Mouse (Mus musculus) c-Kit-negative CD71-positive TER-119-positive erythroid progenitor cells, embryonic 14.5 days (primary cell): Measurements from ENCODE around the gene Lalba.
"Not testable (repeated sequence)": the region's sequence is repeated elsewhere in the genome, so short reads cannot be mapped to it uniquely, and the experiment has no call there.

ENCODE experiments used
- DNase-seq: peaks from one replicate; pipeline ENCODE4 v3.0.0-alpha.2; 2013; ENCODE audit warnings: low read depth, low spot score

Gene Lalba

DNA sequence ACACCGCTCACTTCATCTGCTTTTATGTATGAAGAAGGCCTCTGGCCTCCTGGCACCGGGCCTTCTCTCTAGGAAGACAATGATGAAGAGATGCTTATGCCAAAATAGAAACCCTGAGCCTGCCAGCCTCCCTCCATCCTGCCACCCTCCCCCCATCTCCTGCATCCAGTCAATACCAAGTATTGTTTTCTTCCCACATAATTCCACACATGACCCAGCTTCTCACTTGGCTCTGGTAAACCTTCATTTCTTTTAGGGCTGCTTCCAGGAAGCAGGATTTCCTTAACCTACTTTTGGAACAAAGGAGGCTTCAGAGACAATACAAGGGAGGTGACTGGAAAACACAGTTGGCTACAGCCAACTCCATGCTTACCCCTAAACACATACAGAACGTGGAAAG, at the start of gene Lalba:
Gene Lalba, minus strand, starts transcription at position 21 of the 400 bp plus-strand sequence.
- DNase-seq: no peak

DNA sequence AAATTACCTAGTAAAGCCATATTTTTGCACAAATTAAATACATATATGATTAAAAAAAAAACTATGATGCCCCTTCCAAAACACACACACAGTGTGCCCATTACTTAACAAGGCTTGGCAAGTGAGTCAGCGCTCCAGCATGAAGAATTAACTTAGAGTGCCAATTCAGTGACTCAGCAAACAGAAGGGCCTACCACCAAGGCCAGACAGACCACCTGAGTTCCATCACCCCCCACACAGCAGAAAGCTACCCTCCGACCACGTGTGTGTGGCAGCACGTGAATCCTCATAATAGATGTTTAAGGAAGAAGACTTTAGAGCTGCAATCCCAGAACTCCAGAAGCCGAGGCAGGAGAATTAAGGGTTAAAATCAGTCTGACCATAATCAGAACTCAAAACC, 49.8 kb upstream of the Lalba start:
- DNase-seq: no peak

DNA sequence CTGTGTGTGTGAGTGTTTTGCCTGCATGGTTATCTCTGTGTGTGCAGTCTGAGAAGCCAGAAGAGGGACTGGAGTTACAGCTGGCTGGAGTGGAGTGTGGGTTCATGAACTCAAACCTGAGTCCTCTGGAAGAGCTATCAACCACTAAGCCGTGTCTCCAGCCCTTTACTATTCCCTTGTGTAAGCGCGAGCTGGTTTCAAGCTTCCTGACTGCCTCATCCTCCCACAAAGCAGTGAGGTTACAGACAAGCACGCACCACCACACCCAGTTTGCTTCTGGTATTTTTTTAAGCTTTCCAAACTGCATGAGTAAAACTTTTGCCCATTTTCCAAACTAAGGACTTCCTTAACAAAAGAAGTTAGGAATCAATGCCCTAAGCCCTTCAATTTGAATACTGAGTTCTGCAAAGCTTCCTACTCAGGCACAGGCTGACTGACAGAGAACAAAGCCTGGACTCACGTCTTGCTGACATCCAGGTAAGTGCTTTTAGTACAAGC, 45.6 kb upstream of the Lalba start:
- DNase-seq: no peak

DNA sequence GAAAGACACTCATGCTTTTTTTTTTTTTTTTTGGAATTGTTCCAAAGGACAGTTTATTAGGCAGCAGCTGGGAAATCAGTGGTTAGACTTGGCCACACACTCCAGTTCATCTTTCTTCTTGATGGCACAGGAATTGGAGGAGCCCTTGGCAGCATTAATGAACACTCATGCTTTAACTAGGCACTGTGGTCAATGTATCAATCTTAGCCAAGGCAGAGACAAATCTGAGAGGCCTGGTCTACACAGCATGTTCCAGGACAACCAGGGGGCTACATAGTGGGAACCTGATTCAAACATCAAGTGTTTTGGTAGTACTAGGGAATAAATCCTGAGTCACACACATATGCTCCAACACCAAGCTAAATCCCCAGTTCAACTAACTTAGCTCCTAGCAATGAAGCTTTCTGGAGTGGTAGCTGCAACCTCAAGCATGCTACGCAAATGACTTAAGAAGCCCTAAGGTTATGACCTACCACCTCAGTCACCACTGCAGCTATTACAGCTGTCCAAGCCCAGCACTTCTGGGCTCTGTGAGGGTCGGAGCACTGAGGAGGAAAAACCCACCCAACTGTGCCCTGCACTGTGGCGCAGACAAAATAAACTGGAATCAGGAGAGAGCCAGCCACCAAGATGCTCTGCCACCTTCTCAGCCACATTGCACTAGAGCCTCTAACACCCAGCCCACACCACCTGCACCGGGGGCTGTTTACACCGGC, 44.7 kb upstream of the Lalba start:
- no peak for DNase-seq

DNA sequence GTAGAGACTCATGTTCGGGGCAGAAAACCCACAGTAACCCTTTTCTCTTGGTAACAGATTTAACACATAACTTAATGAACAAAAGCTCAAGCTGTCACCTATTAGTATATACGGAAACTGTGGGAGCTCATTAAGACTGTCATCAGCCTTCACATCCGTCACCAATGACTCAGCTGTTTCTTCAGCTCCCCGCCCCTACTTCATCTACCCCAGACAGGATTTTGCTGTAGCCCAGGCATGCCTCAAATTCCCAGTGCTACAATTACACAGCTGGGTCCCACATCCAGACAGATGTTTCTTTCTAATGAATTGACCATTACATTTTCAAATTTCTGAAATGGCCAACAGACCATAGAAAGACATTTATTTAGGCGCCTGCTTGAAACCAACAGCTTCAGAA, 43.5 kb upstream of the Lalba start:
- DNase-seq: peak; percentile 66

DNA sequence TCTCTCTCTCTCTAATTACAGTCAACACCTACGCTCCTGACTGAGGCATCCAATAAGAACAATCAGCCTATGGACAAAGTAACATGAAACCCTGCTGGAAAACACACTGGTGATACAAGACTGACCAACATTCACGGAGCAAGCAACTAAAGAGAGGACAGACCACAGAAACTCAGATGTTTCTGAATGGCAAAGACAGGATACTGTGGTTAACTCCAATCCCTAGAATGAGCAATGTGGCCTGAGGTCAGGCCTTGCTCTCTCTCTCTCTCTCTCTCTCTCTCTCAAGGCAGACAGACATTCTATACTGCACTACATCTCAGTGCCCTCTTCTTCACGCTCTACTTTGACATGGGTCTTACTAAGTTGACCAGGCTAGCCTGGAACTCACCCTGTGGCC, 38.7 kb upstream of the Lalba start:
- no peak for DNase-seq

DNA sequence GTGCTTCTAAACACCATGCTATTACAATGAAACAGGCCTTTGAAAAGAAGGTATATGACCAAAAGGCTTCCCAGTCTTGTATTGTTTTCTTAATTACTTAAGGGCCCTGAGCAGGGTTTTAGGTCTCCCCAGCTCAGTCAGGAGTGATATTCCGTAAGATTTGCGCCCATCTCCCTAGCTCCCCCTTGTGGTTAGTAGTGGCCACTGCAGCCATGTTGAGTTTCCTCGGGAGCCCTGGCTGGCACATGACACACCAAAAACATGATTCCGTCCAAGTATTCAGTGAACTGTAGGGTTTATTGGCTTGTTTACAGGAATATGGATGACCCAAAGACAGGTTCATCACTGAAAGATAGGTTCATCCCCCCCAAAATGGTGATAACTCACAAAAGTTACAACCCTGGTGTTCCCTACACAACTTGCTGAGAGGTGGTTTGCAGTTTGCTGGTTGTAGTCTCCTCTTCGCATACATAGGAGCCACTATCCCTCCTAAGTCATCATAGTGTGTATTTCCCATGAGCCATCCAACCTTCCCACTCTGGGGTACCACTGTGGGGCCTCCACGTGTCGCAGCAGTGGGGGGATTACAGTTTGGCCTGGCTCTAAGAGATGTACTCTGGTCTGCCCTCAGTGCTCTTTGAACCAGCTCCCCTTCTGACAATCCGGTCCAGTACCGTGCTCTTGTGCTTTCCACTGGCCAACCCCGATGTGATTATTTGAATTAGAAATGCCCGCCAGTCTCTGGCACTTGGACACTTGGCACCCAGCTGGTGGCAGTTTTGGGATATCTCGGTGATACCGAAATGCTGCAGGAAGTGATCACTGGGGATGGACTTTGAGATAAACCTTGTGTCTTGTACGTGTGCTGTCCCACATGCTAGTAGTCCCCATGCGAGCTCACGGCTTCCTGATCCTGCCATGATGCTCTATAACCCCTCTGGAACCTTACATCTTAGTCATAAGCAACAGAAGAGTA, 35.1 kb upstream of the Lalba start:
- peak; percentile 50 for DNase-seq

DNA sequence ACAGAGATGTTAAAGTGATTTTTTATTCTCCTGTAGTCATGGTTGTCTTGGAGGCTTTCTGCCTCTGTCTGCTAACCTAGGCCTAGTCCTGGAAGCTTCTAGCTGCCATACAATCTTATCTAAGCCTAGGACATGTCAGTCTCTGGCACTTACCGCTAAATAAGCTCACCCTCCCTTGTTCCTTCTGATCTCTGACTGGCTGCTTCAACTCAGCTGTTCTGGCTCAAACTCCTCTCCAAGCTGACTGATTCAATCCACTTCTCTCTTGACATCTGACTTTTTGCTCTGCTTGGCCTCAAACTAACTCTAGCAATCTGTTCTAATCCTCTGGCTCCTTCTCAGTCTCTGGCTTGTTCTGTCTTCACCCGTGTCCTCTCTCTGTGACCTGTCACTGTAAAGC, 32.3 kb upstream of the Lalba start:
- DNase-seq: not testable (repeated sequence)

DNA sequence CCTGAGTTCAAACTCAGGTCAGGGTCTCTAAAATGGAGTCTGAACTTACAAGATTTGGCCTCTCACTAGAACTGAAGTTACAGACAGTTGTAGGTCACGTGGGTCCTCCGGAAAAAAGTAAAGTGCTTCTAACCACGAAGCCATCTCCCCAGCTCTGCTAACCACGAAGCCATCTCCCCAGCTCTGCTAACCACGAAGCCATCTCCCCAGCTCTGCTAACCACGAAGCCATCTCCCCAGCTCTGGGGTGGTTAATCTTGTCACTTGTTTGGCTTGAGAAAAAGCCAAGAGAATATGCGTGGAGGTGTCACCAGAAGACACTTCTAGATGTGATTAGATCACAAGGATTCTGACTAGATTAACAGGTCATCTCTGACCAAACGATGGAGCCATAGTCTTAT, 31.6 kb upstream of the Lalba start:
- no peak for DNase-seq

DNA sequence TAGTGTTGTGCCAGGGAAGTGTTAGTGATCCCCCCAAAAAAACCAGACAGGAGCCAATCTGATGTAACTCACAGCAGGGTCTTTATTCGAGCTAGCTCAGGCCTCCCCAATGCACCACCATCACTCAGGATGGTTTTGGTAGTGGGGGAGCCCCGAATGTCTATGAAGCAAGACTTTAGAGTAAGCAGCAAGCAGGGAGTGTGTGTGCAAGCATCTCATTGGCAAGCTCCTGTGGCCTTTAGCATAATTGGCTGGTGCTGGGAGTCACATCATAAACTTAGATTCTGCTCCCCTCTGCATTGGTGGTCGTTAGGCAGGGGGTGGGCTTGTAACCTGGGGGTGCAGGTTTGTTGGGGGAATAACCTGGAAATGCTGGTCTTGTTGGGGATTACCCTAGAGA, 31.2 kb upstream of the Lalba start:
- DNase-seq: not testable (repeated sequence)

DNA sequence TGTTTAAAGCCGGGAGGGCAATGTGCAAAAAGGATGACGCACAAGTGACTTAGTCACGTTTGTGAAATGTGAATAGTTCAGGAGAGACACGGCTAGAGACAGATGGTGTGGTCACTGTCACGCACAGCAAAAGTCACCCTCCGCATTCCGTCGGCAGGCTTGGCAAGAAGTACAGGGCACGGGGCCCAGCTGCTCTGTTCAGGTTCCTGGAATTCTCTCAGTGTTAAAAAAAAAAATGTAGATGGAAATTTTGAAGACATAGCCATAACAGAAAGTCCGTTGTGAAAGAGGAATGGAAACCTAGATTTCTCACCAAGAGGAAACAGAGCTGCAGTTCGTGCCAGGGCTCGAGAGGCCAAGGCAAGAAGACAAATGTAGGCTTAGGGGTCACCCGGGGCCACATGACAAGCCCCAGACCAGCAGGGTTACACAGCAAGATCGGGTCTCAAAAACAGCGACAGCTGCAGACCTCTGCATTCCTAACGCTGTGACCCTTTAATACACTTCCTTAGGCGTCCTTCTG, 30.3 kb upstream of the Lalba start:
- DNase-seq: no peak

DNA sequence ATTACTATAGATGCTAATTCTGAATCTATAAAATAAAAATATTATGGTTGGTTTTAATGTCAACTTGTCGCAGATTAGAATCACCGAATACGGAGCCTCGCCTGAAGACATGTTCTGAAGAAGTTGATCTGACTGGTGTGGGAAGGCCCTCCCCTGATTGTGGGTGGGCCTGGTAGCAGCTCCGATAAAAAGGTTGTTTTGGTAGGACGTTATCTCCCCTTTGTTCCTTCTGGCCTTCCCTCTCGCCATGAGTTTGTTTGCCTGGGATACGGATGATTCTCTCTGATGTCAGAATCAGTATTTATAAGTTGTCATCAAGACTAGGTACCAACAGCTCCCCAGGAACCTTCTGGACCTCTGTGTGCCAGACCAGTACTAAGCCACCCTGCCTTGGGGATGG, 29.7 kb upstream of the Lalba start:
- DNase-seq: no peak

DNA sequence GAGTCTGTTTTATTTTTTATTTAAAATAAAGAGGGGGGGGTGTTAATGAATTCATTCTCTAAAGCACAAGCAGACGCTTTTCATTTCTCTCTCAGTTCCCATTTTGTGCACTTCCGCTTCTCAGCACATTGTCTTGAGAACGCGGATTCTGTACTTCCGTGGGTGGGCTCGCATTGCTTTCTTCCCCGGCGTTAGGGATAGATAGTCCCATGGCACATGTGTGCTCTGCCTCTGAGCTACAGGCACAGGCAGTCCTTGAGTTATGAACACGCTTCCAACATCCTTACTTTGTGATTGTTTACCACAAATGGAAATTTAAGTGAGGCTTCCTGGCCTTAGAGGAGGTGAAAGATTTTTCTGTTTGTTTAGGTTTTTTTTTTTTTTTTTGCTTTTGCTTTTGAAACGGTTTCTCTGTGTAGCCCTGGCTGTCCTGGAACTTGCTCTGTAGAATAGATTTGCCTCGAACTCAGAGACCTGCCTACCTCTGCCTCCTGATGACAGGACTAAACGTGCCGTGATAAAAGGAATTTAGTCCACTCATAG, 28.9 kb upstream of the Lalba start:
- DNase-seq: no peak

DNA sequence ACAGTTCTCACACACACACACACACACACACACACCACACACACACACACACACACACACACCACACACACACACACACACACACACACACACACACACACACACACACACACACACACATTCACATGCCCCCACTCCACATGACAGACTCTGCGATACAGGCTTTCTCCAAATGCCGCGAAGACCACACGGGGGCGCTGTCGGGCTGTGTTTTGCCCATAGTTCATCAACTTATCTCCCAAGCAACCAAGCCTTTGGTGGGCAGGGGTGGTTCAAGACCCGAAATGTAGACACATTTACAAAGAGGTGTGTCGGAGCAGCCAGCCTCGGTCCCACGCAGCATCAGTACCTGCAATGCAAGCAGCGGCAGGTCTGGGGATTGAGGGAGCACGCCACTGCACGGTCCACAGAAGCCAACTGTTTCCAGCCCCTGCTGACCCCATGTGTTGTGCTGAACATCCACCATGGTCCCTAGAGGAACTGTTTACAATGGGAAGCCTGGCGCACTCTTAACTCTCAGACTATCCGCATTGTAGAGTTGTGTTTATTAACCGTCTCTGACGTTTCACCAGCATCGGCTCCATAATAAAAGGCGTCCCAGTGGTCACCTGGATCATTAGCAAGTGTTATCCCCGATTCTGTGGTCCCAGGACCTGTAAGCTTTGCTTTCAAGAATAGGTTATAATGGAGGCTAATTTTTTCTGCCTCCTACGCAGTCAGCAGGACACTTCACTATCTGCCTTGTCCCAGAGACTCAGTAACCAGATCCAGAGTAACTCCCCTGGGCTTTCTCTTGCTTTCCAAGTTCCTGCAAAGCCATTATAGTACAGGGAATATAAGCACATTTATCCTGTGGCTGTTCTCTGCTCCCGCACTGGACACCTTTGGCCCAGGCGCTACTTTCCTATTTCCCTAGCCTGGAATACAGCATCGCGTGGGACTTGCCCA, 28.2 kb upstream of the Lalba start:
- DNase-seq: peak; percentile 62

DNA sequence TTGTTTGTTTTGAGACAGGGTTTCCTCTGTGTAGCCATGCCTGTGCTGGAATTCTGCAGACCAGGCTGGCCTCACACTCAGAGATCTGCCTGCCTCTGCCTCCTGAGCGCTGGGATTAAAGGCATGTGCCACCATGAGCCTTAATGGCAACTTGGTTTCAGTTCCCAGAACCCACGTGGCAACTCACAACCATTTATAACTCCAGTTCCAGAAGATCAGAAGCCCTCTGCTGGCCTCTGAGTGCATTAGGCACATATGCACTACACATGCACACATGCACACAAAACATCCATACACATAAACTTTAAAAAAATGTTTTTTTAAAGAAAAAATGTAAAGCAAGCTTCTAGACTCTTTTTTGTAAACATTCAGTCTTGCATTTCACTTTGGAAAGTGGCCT, 26.9 kb upstream of the Lalba start:
- no peak for DNase-seq

DNA sequence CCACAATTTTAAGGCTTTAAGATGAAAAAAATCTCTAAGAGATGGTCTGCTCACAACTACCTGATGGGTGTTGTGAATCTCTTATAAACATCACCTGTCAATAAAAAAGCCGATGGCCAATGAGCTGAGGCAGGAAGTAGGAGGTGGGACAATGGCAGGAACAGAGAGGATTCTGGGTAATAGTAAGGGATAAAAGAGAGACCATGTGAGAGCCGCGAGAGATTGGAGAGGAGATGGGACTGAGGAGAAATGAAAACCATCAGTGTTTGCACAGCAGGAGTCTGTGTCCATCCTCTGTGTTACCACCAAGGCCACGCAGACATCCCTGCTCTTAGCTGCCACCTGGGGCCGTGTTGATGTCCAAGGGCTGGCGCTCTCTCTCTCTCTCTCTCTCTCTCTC, 24.8 kb upstream of the Lalba start:
- DNase-seq: no peak

DNA sequence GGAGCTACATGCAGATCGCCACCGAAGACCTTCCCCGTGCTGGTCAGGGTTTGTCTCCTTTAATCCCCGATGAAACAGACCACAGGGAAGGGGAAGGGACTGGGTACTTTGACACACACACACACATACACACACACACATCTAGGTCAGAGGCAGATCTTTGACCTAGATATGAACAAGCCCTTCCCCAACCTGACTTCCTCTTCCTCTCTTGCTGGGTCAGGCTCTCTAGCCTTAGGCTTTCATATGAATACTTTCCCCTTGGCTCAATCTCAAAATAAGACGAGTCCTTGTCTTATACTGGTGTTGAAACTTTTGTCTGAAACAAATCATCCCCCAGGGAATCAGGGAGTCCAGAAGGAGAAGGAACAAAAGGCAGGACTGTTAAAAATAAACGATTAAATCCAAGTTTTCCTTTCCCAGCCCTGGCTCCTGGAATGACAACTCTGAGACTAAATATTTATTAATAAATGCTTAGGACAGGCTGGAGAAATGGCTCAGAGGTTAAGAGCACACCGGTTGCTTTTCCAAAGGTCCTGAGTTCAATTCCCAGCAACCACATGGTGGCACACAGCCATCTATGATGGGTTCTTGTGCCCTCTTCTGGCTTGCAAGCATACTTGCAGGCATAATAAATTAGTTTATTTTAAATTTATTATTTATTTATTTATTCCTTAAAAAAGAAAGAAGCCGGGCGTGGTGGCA, 23.9 kb upstream of the Lalba start:
- no peak for DNase-seq

DNA sequence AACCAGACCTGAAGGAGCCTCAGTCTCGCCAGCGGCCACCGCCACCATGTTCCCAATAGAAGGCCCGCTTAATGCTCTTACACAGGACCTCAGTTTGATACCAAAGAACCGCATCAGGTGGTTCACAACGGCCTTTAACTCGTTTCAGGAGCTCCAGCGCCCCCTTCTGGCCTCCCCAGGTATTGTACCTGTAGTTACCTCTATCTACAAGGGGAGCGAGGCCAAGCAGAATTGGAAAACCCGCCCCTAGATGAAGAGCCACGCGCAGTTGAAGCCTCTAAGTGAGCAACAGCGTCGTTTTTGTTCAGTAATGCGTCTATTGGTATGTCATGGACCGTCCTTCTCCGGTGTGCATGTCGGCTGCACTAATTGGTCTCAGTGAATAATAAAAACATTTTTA, 22.0 kb upstream of the Lalba start:
- DNase-seq: peak; percentile 40

DNA sequence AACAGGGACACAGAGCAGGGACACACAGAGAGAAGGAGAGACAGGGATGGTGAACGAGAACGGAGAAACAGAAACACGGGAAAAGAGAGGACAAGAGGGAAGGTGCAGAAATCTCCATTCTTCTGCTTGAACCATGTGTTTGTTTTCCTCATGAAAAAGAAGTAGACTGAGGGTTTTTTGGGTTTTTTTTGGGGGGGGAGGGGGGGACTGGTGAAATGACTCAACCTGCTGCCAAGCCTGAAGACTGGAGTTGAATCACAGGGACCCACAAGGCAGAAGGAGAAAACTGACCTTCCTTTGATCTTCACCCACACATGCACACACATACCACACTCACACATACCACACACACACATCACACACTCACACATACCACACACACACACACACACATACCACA, 20.8 kb upstream of the Lalba start:
- DNase-seq: no peak

DNA sequence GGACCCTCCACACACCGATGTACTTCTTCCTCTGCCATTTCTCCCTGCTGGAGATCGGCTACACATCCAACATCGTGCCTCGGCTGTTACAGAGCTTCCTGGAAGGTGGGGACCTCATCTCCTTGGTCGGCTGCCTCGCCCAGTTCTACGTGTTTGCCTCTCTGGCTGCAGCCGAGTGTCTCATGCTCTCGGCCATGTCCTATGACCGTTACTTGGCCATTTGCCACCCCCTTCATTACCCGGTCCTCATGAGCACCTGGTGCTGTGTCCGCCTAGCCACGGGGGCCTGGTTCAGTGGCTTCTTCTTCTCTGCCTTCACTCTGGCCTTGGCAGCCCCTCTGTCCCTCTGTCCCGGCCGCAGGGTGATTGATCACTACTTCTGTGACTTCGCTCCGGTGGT, 15.1 kb upstream of the Lalba start:
- no peak for DNase-seq
